In genomic region chr13:96924985-96925745, GRCm38 (mm10) we compare ENCODE assay signal across 8 mouse cellular contexts. TPM values are rescaled to one million over a fixed set of nuclear protein-coding genes. Genes with fewer than 3 reads are reported as not detected.
DNase-seq lines count a peak whose midpoint lies in the region; ATAC-seq and TF ChIP-seq lines count a peak whose summit lies in the region.

No protein-coding gene starts in this region.

- peaks cover 3% of the 10 kb centered on the region; the same call in 1 of the 2 replicates for H3K4me1 ChIP-seq in heart, embryonic 11.5 days (ENCODE audit: control insufficient read depth, insufficient read depth, low read length)
- H3K4me1 ChIP-seq in midbrain, embryonic 15.5 days: peaks cover 14% of the 10 kb centered on the region

- no peak for DNase-seq in left cerebral cortex, adult 2 months (ENCODE audit: extremely low spot score in 1 of 2, low spot score in 2 of 2)
- DNase-seq in left cerebral cortex, postnatal 14 days (ENCODE audit: low spot score in 2 of 2): no peak
- DNase-seq in adrenal gland, postnatal 36 days: peak; percentile 22 to 26
- DNase-seq in kidney, postnatal 14 days: peak; percentile 29
- DNase-seq in left cerebral cortex, adult 18-20 months (ENCODE audit: low spot score in 2 of 2): no peak
- DNase-seq in spleen, postnatal 10 days (ENCODE audit: low spot score in 2 of 2): no peak

- 1% methylated on average over 52 of the region's 53 CpGs for WGBS in heart, embryonic 11.5 days (ENCODE audit: insufficient replicate concordance)
- WGBS in midbrain, embryonic 15.5 days: under 1% methylated on average over 52 of the region's 53 CpGs

- no peaks in the 10 kb centered on the region for H3K9me3 ChIP-seq in heart, embryonic 11.5 days (replicated peaks; ENCODE audit: control insufficient read depth, low read length)
- H3K9me3 ChIP-seq in midbrain, embryonic 15.5 days: no peaks in the 10 kb centered on the region

- H3K27me3 ChIP-seq in heart, embryonic 11.5 days (ENCODE audit: control insufficient read depth, insufficient read depth, low read length): peaks cover 24% of the 10 kb centered on the region
- H3K27me3 ChIP-seq in midbrain, embryonic 15.5 days (replicated peaks): peaks cover 26% of the 10 kb centered on the region

- no peaks in the 10 kb centered on the region for H3K36me3 ChIP-seq in heart, embryonic 11.5 days (ENCODE audit: control insufficient read depth, insufficient read depth, low read length)
- H3K36me3 ChIP-seq in midbrain, embryonic 15.5 days (replicated peaks): no peaks in the 10 kb centered on the region

- H3K4me2 ChIP-seq in heart, embryonic 11.5 days: peak overlapping the region; percentile 98
- peak overlapping the region; percentile 96 for H3K4me2 ChIP-seq in midbrain, embryonic 15.5 days

- peak; percentile 46; the same call in 1 of the 2 replicates for ATAC-seq in heart, embryonic 11.5 days (replicated peaks; ENCODE audit: insufficient number of reproducible peaks, low FRiP score, low TSS enrichment)
- ATAC-seq in midbrain, embryonic 15.5 days (replicated peaks): peak; percentile 74

- intact Hi-C loops in left cerebral cortex, adult 2 months (cut with DNase I): loop anchor here (5.0 kb wide), 1 partner anchor 147 kb away; no protein-coding TSS in a partner anchor
- intact Hi-C loops in left cerebral cortex, postnatal 14 days (cut with DNase I): loop anchor here (10.0 kb wide), 1 partner anchor 70 kb away; no protein-coding TSS in a partner anchor

- H3K27ac ChIP-seq in left cerebral cortex, adult 2 months: peak overlapping the region; percentile 87
- H3K27ac ChIP-seq in heart, embryonic 11.5 days (ENCODE audit: low read depth, low read length): no peak overlapping the region
- H3K27ac ChIP-seq in midbrain, embryonic 15.5 days: no peak overlapping the region

- peak overlapping the region; percentile 83 for H3K4me3 ChIP-seq in left cerebral cortex, adult 2 months
- peak overlapping the region; percentile 79 for H3K4me3 ChIP-seq in heart, embryonic 11.5 days (ENCODE audit: low read depth, low read length)
- peak overlapping the region; percentile 56 for H3K4me3 ChIP-seq in midbrain, embryonic 15.5 days

- peak overlapping the region; percentile 78 for H3K9ac ChIP-seq in heart, embryonic 11.5 days (ENCODE audit: low read depth, low read length)
- peak overlapping the region; percentile 31 for H3K9ac ChIP-seq in midbrain, embryonic 15.5 days

- TF ChIP-seq CTCF in left cerebral cortex, adult 2 months (IDR thresholded peaks at IDR 0.05): no peak

RNA-seq across cellular contexts. Expression of gene Gcnt4, which starts 0.7 kb away (rescaled TPM):
- 10 to 100 TPM in 1 of 2 experiments, 1 to 10 TPM in 1; 9.9 to 15.1 TPM for total RNA-seq in left cerebral cortex, adult 2 months (2021)
- 1 to 10 TPM; 5.5 to 7.5 TPM for total RNA-seq in left cerebral cortex, postnatal 14 days (2021)
- 1 to 10 TPM in 1 of 2 experiments, under 1 TPM in 1; 0.17 to 1.4 TPM for total RNA-seq in adrenal gland, postnatal 36 days (2021)
- 0.34 and 0.61 TPM in 2 replicates for polyA plus RNA-seq in heart, embryonic 11.5 days (2014; fragmentation: Nextera tagmentation; extraction: Ambion mirVana)
- 0.08 and 0.14 TPM in 2 replicates for polyA plus RNA-seq in midbrain, embryonic 15.5 days (2015; fragmentation: Nextera tagmentation; extraction: Ambion mirVana)
- 10 to 100 TPM in 1 of 2 experiments, 1 to 10 TPM in 1; 9.9 to 12.9 TPM for total RNA-seq in left cerebral cortex, adult 18-20 months (2021)

Comparison
In these comparisons a context has a peak if more than half of its experiments do, and no peak if none do; other contexts are left out.
1. DNase-seq: peak in adrenal gland, postnatal 36 days (2 of 2) and kidney, postnatal 14 days (single experiment); none in left cerebral cortex, adult 2 months (0 of 2), left cerebral cortex, postnatal 14 days (0 of 2), left cerebral cortex, adult 18-20 months (0 of 2) and spleen, postnatal 10 days (0 of 2).
2. Peak in every context shown above with its lines, with median percentiles within 50 percentile points of each other: H3K4me3 ChIP-seq.